In genomic region chrX:102384765-102385164, GRCm38 (mm10) we compare ENCODE assay signal across 22 mouse cellular contexts.
"Had no signal": no experiment of that assay in that cellular context is flagged by ENCODE, and none has a peak within 500 bp of the region (broad histone marks: within the 10 kb centered on the region; RNA-seq: fewer than 3 reads in every experiment).

No protein-coding gene starts in this region.

- ATAC-seq: liver, postnatal 0 days had no signal

- H3K9me3 ChIP-seq: kidney, embryonic 15.5 days; limb, embryonic 12.5 days; limb, embryonic 15.5 days; neural tube, embryonic 12.5 days; neural tube, embryonic 15.5 days; stomach, embryonic 15.5 days had no signal

- H3K27me3 ChIP-seq: neural tube, embryonic 12.5 days had no signal

- H3K4me1 ChIP-seq: kidney, embryonic 15.5 days; limb, embryonic 12.5 days; limb, embryonic 15.5 days; neural tube, embryonic 12.5 days; neural tube, embryonic 15.5 days; stomach, embryonic 15.5 days had no signal

- H3K4me2 ChIP-seq: kidney, embryonic 15.5 days; limb, embryonic 12.5 days; limb, embryonic 15.5 days; liver, embryonic 11.5 days; lung, embryonic 14.5 days; midbrain, embryonic 11.5 days; neural tube, embryonic 12.5 days; neural tube, embryonic 15.5 days; stomach, embryonic 15.5 days had no signal

- H3K27ac ChIP-seq: kidney, embryonic 15.5 days; limb, embryonic 12.5 days; limb, embryonic 15.5 days; liver, embryonic 14.5 days; neural tube, embryonic 12.5 days; neural tube, embryonic 15.5 days; stomach, embryonic 15.5 days had no signal

- H3K4me3 ChIP-seq: kidney, embryonic 15.5 days; limb, embryonic 12.5 days; limb, embryonic 15.5 days; neural tube, embryonic 12.5 days; neural tube, embryonic 15.5 days; stomach, embryonic 15.5 days had no signal

- H3K36me3 ChIP-seq: kidney, embryonic 15.5 days; limb, embryonic 12.5 days; limb, embryonic 15.5 days; neural tube, embryonic 12.5 days; neural tube, embryonic 15.5 days; stomach, embryonic 15.5 days had no signal

- DNase-seq: kidney, adult 11 months; kidney, adult 8-10 months; kidney, postnatal 10 days; kidney, postnatal 36 days; left cerebral cortex, postnatal 4 days; liver, postnatal 0 days; lung, embryonic 14.5 days; lung, postnatal 10 days; lung, postnatal 4 days; midbrain, embryonic 14.5 days; retina, postnatal 1 day; thymus, adult 18-20 months; thymus, postnatal 4 days had no signal

- H3K9ac ChIP-seq: kidney, embryonic 15.5 days; limb, embryonic 12.5 days; limb, embryonic 15.5 days; liver, embryonic 14.5 days; liver, postnatal 0 days; lung, embryonic 14.5 days; neural tube, embryonic 12.5 days; neural tube, embryonic 15.5 days; stomach, embryonic 15.5 days had no signal
